Mouse (Mus musculus) kidney, embryonic 15.5 days (tissue): Measurements from ENCODE around the gene Zfp69. TPM values are rescaled to one million over a fixed set of nuclear protein-coding genes. Genes with fewer than 3 reads are reported as not detected.

ENCODE experiments used
- ATAC-seq: fragments of 200-750 bp; cut with Nextera tagmentation; replicated peaks from 2 replicates; pipeline ENCODE4 v1.8.0; 2017; ENCODE audit warnings: moderate TSS enrichment; ENCODE audit not compliant: low FRiP score
- H3K27ac ChIP-seq: fragments of 300-500 bp; sonication (generic); 2 replicates; pipeline ENCODE4 v1.5.1; 2015; ENCODE audit warnings: mild to moderate bottlenecking, inconsistent platforms
- H3K27me3 ChIP-seq: fragments of 300-500 bp; sonication (generic); 2 replicates; pipeline ENCODE4 v1.6.1; 2015; ENCODE audit warnings: inconsistent platforms
- H3K36me3 ChIP-seq: fragments of 300-500 bp; sonication (generic); 2 replicates; pipeline ENCODE4 v1.6.1; 2015; ENCODE audit warnings: inconsistent platforms
- H3K4me1 ChIP-seq: fragments of 300-500 bp; sonication (generic); 2 replicates; pipeline ENCODE4 v1.6.1; 2015; ENCODE audit warnings: inconsistent platforms
- H3K4me2 ChIP-seq: fragments of 300-500 bp; sonication (generic); 2 replicates; pipeline ENCODE4 v1.6.1; 2015; ENCODE audit warnings: moderate library complexity, mild to moderate bottlenecking, inconsistent platforms
- H3K4me3 ChIP-seq: fragments of 300-500 bp; sonication (generic); replicated peaks from 2 replicates; pipeline ENCODE4 v1.5.1; 2015; ENCODE audit warnings: mild to moderate bottlenecking, inconsistent platforms
- H3K9ac ChIP-seq: fragments of 300-500 bp; sonication (generic); 2 replicates; pipeline ENCODE4 v1.6.1; 2015; ENCODE audit warnings: mild to moderate bottlenecking, inconsistent platforms
- H3K9me3 ChIP-seq: fragments of 300-500 bp; sonication (generic); replicated peaks from 2 replicates; pipeline ENCODE4 v1.6.1; 2016; ENCODE audit warnings: inconsistent platforms
- WGBS: fragments of 180-500 bp; shearing (Covaris S2); methylation state at CpG from one replicate; pipeline ENCODE4 v1.1.7; 2015; ENCODE audit warnings: mixed read lengths; 5-methylcytosine and 5-hydroxymethylcytosine counted together
- polyA plus RNA-seq: library from polyadenylated mRNA; unstranded; fragments of >200 nt; fragmentation: Nextera tagmentation; extraction: Ambion mirVana; gene quantifications from 2 replicates; pipeline ENCODE4 v1.2.1, GENCODE M21; 2015

The Zfp69 gene
- 9.2 and 11.1 TPM in 2 replicates for polyA plus RNA-seq

- peak within 1 kb of the TSS; percentile 87 for H3K4me3 ChIP-seq
- peak; percentile 98 for ATAC-seq
- peak within 1 kb of the TSS; percentile 93 for H3K27ac ChIP-seq
- peak within 1 kb of the TSS; percentile 74 for H3K4me2 ChIP-seq
- no peaks in the 10 kb centered on the region for H3K27me3 ChIP-seq
- WGBS, result under 1% methylated on average over 59 of the region's 60 CpGs
- H3K36me3 ChIP-seq, result peaks cover 10% of the 10 kb centered on the region
- peaks cover 11% of the 10 kb centered on the region for H3K4me1 ChIP-seq
- no peaks in the 10 kb centered on the region for H3K9me3 ChIP-seq
- H3K9ac ChIP-seq, result peak within 1 kb of the TSS; percentile 75
Observed at GRCm38 (mm10) chr4:120951428-120951973, at the start of gene Zfp69. Gene Zfp69, minus strand, starts transcription at chr4:120951699.

- Histone ChIP-seq H3K4me1 (peaks cover 38% of the 10 kb centered on the region), H3K36me3 (no peaks in the 10 kb centered on the region), H3K27ac (no peak overlapping the region), H3K4me2 (no peak overlapping the region), H3K9ac (no peak overlapping the region), H3K27me3 (no peaks in the 10 kb centered on the region), H3K4me3 (no peak overlapping the region), H3K9me3 (no peaks in the 10 kb centered on the region)
- WGBS, result 72% methylated on average over 2 of the region's 2 CpGs
- ATAC-seq, result no peak
Observed at GRCm38 (mm10) chr4:121001042-121001441, 49.5 kb upstream of the Zfp69 start.

GRCm38 (mm10) chr4:120995911-120996310, 44.4 kb upstream of the Zfp69 start:
- no peaks in the 10 kb centered on the region for H3K9me3 ChIP-seq
- no peak overlapping the region for H3K4me3 ChIP-seq
- H3K36me3 ChIP-seq, result no peaks in the 10 kb centered on the region
- WGBS, result 73% methylated on average over 1 of the region's 1 CpGs
- H3K27me3 ChIP-seq, result no peaks in the 10 kb centered on the region
- H3K4me2 ChIP-seq, result no peak overlapping the region
- H3K9ac ChIP-seq, result no peak overlapping the region
- no peak overlapping the region for H3K27ac ChIP-seq
- H3K4me1 ChIP-seq, result 0 out of 2 replicates have a peak, but pooled peaks cover 4% of the 10 kb centered on the region
- ATAC-seq, result no peak

- H3K4me1 ChIP-seq, result no peaks in the 10 kb centered on the region
- H3K27ac ChIP-seq, result no peak overlapping the region
- peaks cover 4% of the 10 kb centered on the region; the same call in 1 of the 2 replicates for H3K9me3 ChIP-seq
- no peaks in the 10 kb centered on the region for H3K27me3 ChIP-seq
- no peak overlapping the region for H3K9ac ChIP-seq
- no peak for ATAC-seq
- H3K4me2 ChIP-seq, result no peak overlapping the region
- H3K4me3 ChIP-seq, result no peak overlapping the region
- WGBS, result 80% methylated on average over 1 of the region's 1 CpGs
- H3K36me3 ChIP-seq, result no peaks in the 10 kb centered on the region
Observed at GRCm38 (mm10) chr4:120993025-120993424, 41.5 kb upstream of the Zfp69 start.

DNA sequence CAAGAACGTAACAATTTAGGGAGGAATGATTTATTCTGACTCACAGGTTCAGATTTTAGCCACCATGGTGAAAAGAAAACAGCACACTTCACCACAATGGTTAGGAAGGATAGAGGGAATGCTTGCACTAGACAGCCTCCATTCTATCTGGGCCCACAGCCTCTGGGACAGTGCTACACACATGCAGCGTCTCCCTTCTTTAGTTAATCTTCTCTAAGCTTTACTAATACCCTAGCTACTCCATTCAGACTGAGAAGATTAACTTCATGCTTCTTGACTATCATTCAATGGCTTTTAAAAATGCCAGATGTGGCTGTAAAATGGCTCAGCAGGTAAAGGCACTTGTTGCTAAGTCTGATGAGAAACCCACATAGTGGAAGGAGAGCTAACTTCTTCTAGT, 40.8 kb upstream of the Zfp69 start:
- Histone ChIP-seq H3K27ac (no peak overlapping the region), H3K9ac (no peak overlapping the region), H3K9me3 (peaks cover 4% of the 10 kb centered on the region; the same call in 1 of the 2 replicates), H3K27me3 (no peaks in the 10 kb centered on the region), H3K4me3 (no peak overlapping the region), H3K36me3 (no peaks in the 10 kb centered on the region), H3K4me2 (no peak overlapping the region), H3K4me1 (no peaks in the 10 kb centered on the region)
- no peak for ATAC-seq
- 79% methylated on average over 2 of the region's 2 CpGs for WGBS

GRCm38 (mm10) chr4:120987319-120987718, 35.8 kb upstream of the Zfp69 start:
- H3K9me3 ChIP-seq, result peaks cover 4% of the 10 kb centered on the region; the same call in 1 of the 2 replicates
- H3K4me1 ChIP-seq, result no peaks in the 10 kb centered on the region
- no peak overlapping the region for H3K9ac ChIP-seq
- H3K4me3 ChIP-seq, result no peak overlapping the region
- no peak overlapping the region for H3K4me2 ChIP-seq
- WGBS, result 65% methylated on average over 4 of the region's 4 CpGs
- H3K27me3 ChIP-seq, result no peaks in the 10 kb centered on the region
- no peak for ATAC-seq
- H3K36me3 ChIP-seq, result peaks cover 15% of the 10 kb centered on the region
- H3K27ac ChIP-seq, result no peak overlapping the region

DNA sequence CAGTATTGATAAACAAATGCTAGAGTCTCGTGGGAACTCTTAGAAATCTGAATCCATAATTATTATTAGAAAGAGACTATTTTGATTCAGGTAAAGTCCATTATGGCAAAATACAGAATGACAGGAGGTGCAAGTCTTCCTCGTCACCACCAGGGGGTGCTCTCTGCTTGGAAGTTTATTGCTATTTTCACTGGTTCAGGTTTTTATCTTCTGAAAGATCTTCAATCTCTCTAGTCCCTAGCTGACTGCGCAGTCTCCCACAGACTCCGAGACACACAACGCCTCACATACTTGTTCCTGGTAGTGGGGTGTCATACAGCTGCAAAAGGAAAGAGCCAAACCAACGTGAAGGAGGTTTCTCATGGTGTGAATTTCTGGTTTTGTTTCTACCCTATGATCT, 34.9 kb upstream of the Zfp69 start:
- WGBS, result 20% methylated on average over 6 of the region's 6 CpGs
- no peak overlapping the region for H3K27ac ChIP-seq
- H3K4me1 ChIP-seq, result no peaks in the 10 kb centered on the region
- ATAC-seq, result 0 out of 2 replicates have a peak, but pooled peaks have one; percentile 54
- H3K27me3 ChIP-seq, result no peaks in the 10 kb centered on the region
- no peak overlapping the region for H3K4me2 ChIP-seq
- H3K4me3 ChIP-seq, result no peak overlapping the region
- peaks cover 22% of the 10 kb centered on the region for H3K36me3 ChIP-seq
- peaks cover 4% of the 10 kb centered on the region; the same call in 1 of the 2 replicates for H3K9me3 ChIP-seq
- no peak overlapping the region for H3K9ac ChIP-seq

GRCm38 (mm10) chr4:120978221-120978620, 26.7 kb upstream of the Zfp69 start:
- Histone ChIP-seq H3K9ac (no peak overlapping the region), H3K4me1 (no peaks in the 10 kb centered on the region), H3K4me2 (no peak overlapping the region), H3K4me3 (no peak overlapping the region), H3K36me3 (peaks cover 51% of the 10 kb centered on the region), H3K27ac (no peak overlapping the region), H3K27me3 (no peaks in the 10 kb centered on the region), H3K9me3 (no peaks in the 10 kb centered on the region)
- no peak for ATAC-seq
- 90% methylated on average over 3 of the region's 3 CpGs for WGBS

GRCm38 (mm10) chr4:120975428-120975734, 23.9 kb upstream of the Zfp69 start:
- Histone ChIP-seq H3K4me3 (no peak overlapping the region), H3K27me3 (no peaks in the 10 kb centered on the region), H3K4me1 (no peaks in the 10 kb centered on the region), H3K9me3 (no peaks in the 10 kb centered on the region), H3K27ac (no peak overlapping the region), H3K9ac (no peak overlapping the region), H3K4me2 (no peak overlapping the region), H3K36me3 (peaks cover 51% of the 10 kb centered on the region)
- no peak for ATAC-seq
- 95% methylated on average over 4 of the region's 4 CpGs for WGBS

GRCm38 (mm10) chr4:120974711-120975427, 23.4 kb upstream of the Zfp69 start:
- Histone ChIP-seq H3K36me3 (peaks cover 49% of the 10 kb centered on the region), H3K4me1 (no peaks in the 10 kb centered on the region), H3K27ac (no peak overlapping the region), H3K4me3 (no peak overlapping the region), H3K27me3 (no peaks in the 10 kb centered on the region), H3K4me2 (no peak overlapping the region), H3K9me3 (no peaks in the 10 kb centered on the region), H3K9ac (no peak overlapping the region)
- WGBS, result 82% methylated on average over 11 of the region's 11 CpGs
- ATAC-seq, result no peak

GRCm38 (mm10) chr4:120971842-120972241, 20.3 kb upstream of the Zfp69 start:
- no peak for ATAC-seq
- Histone ChIP-seq H3K4me1 (no peaks in the 10 kb centered on the region), H3K4me2 (no peak overlapping the region), H3K36me3 (peaks cover 68% of the 10 kb centered on the region), H3K4me3 (no peak overlapping the region), H3K27ac (no peak overlapping the region), H3K9ac (no peak overlapping the region), H3K27me3 (no peaks in the 10 kb centered on the region), H3K9me3 (no peaks in the 10 kb centered on the region)
- WGBS, result 90% methylated on average over 8 of the region's 8 CpGs

DNA sequence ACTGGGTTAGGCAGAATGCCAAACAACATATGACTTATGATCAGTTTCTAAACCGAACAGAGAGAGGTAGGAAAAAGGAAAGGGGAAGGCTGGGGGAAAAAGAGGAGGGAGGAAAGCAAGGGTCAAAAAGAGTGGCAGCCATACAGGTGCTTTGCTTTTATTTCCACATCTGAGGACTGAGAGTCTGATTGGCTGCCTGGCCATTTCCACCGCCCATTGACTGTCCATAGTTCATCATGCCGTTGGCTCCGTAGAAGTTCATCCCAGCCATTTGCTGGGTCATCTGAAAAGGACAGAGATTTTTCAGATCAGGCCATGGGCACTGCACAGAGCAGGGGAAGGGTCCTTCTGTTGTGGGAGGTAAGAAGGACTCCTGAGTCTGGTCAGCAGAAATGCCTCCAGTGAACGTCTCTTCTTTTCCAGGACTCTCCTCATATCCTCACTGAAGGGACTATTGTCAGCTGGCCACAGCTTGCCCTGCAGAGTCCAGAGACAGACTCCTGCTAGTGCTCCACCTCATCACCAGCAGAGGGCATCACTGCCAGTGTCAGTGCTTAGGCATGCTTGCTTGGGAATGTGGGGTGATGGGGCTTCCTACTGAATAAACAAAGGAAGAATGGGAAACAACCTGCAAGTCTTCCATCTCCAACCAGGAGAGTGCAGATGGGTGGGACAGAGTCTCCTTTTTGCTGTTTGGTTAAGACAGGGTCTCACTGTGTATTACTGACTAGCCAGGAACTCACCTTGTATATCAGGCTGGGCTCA, 18.1 kb upstream of the Zfp69 start:
- Histone ChIP-seq H3K4me1 (no peaks in the 10 kb centered on the region), H3K27ac (no peak overlapping the region), H3K4me2 (no peak overlapping the region), H3K9me3 (no peaks in the 10 kb centered on the region), H3K4me3 (no peak overlapping the region), H3K36me3 (peaks cover 60% of the 10 kb centered on the region), H3K27me3 (no peaks in the 10 kb centered on the region), H3K9ac (no peak overlapping the region)
- WGBS, result 80% methylated on average over 5 of the region's 5 CpGs
- ATAC-seq, result no peak
